In genomic region chr10:19170596-19170995, GRCm38 (mm10) we compare ENCODE assay signal across 9 mouse cellular contexts.
DNase-seq lines count a peak whose midpoint lies in the region; ATAC-seq and TF ChIP-seq lines count a peak whose summit lies in the region.
"Had no signal": no experiment of that assay in that cellular context is flagged by ENCODE, and none has a peak within 500 bp of the region (broad histone marks: within the 10 kb centered on the region; RNA-seq: fewer than 3 reads in every experiment).

No protein-coding gene starts in this region.

- 0 out of 2 replicates have a peak overlapping the region, but pooled peaks have one; percentile 19 for H3K27ac ChIP-seq in limb, embryonic 15.5 days
- H3K27ac ChIP-seq in limb, embryonic 10.5 days: no peak overlapping the region
- H3K27ac ChIP-seq in embryonic fibroblast, embryonic 13.5 days (ENCODE audit: insufficient read depth, low read length): 0 out of 2 replicates have a peak overlapping the region, but pooled peaks have one; percentile 36
- H3K27ac ChIP-seq in macrophage: peak overlapping the region; percentile 65

- H3K9me3 ChIP-seq in limb, embryonic 15.5 days: no peaks in the 10 kb centered on the region
- H3K9me3 ChIP-seq in limb, embryonic 10.5 days (replicated peaks): no peaks in the 10 kb centered on the region

- no peak for TF ChIP-seq CTCF in embryonic fibroblast, embryonic 13.5 days (IDR thresholded peaks at IDR 0.05; ENCODE audit: borderline replicate concordance, insufficient read depth, low read length)

- H3K4me2 ChIP-seq in limb, embryonic 15.5 days: no peak overlapping the region

- no peak overlapping the region for H3K4me3 ChIP-seq in limb, embryonic 15.5 days
- H3K4me3 ChIP-seq in limb, embryonic 10.5 days: no peak overlapping the region
- H3K4me3 ChIP-seq in embryonic fibroblast, embryonic 13.5 days (ENCODE audit: insufficient read depth, low read length): no peak overlapping the region
- no peak overlapping the region for H3K4me3 ChIP-seq in macrophage (ENCODE audit: inconsistent target)

- 40% methylated on average over 4 of the region's 4 CpGs for WGBS in limb, embryonic 15.5 days
- WGBS in limb, embryonic 10.5 days: 65% methylated on average over 4 of the region's 4 CpGs
- 0% methylated on average over 4 of the region's 4 CpGs for WGBS in macrophage (ENCODE audit: missing documents)

- no peak overlapping the region for H3K9ac ChIP-seq in limb, embryonic 15.5 days

- no peak for TF ChIP-seq POLR2A in embryonic fibroblast, embryonic 13.5 days (IDR thresholded peaks at IDR 0.05; ENCODE audit: low read depth, low read length)

- H3K36me3 ChIP-seq in limb, embryonic 15.5 days: no peaks in the 10 kb centered on the region
- H3K36me3 ChIP-seq in limb, embryonic 10.5 days: no peaks in the 10 kb centered on the region
- no peaks in the 10 kb centered on the region for H3K36me3 ChIP-seq in macrophage (ENCODE audit: inconsistent target)

- no peak for ATAC-seq in limb, embryonic 15.5 days (ENCODE audit: insufficient number of reproducible peaks, low FRiP score, low TSS enrichment, low read depth)

- H3K4me1 ChIP-seq in limb, embryonic 15.5 days: peaks cover 7% of the 10 kb centered on the region
- H3K4me1 ChIP-seq in limb, embryonic 10.5 days: peaks cover 6% of the 10 kb centered on the region
- peaks cover 15% of the 10 kb centered on the region for H3K4me1 ChIP-seq in embryonic fibroblast, embryonic 13.5 days (ENCODE audit: control insufficient read depth, insufficient read depth, low read length)

- H3K27me3 ChIP-seq in limb, embryonic 15.5 days: no peaks in the 10 kb centered on the region
- H3K27me3 ChIP-seq in limb, embryonic 10.5 days (ENCODE audit: low read depth, poor library complexity, severe bottlenecking): no peaks in the 10 kb centered on the region

- peak; percentile 14 for DNase-seq in embryo, embryonic 10.5 days (ENCODE audit: low spot score)
- no peak for DNase-seq in embryo, embryonic 10 days (ENCODE audit: low spot score)
- no peak for DNase-seq in limb, embryonic 10.5 days (ENCODE audit: low spot score)
- no peak for DNase-seq in spleen, postnatal 10 days (ENCODE audit: low spot score in 2 of 2)
- DNase-seq in ovary, postnatal 14 days (ENCODE audit: low spot score): no peak
- DNase-seq: gastrocnemius, postnatal 36 days had no signal

- no peaks in the 10 kb centered on the region for H3K79me2 ChIP-seq in macrophage (ENCODE audit: inconsistent target)
